Mouse (Mus musculus) ovary, postnatal 14 days (tissue): Measurements from ENCODE around the gene Rarb.

ENCODE experiments used
- DNase-seq: peaks from one replicate; pipeline ENCODE4 v3.0.0; 2022; ENCODE audit warnings: low spot score

Gene Rarb

GRCm38 (mm10) chr14:16589139-16589538, 229.8 kb downstream of the Rarb start:
- DNase-seq = no peak

- no peak for DNase-seq
Measured at GRCm38 (mm10) chr14:16578100-16578499, 240.9 kb downstream of the Rarb start.

GRCm38 (mm10) chr14:16577049-16577448, 241.9 kb downstream of the Rarb start:
- no peak for DNase-seq

- DNase-seq = peak; percentile 66
Measured at GRCm38 (mm10) chr14:16574925-16575721, 243.8 kb downstream of the Rarb start.

- DNase-seq = no peak
Measured at GRCm38 (mm10) chr14:16573475-16574171, 245.3 kb downstream of the Rarb start.

GRCm38 (mm10) chr14:16572755-16573340, 246.1 kb downstream of the Rarb start:
- no peak for DNase-seq

- no peak for DNase-seq
Measured at GRCm38 (mm10) chr14:16569506-16570001, 249.4 kb downstream of the Rarb start.

GRCm38 (mm10) chr14:16566920-16567319, 252.0 kb downstream of the Rarb start:
- DNase-seq = no peak

GRCm38 (mm10) chr14:16563912-16564311, 255.0 kb downstream of the Rarb start:
- no peak for DNase-seq

- DNase-seq = no peak
Measured at GRCm38 (mm10) chr14:16561496-16562170, 257.3 kb downstream of the Rarb start.

- DNase-seq = no peak
Measured at GRCm38 (mm10) chr14:16559294-16560217, 259.4 kb downstream of the Rarb start.

GRCm38 (mm10) chr14:16558033-16558432, 260.9 kb downstream of the Rarb start:
- DNase-seq = no peak

- DNase-seq = no peak
Measured at GRCm38 (mm10) chr14:16554643-16555459, 264.1 kb downstream of the Rarb start.

- DNase-seq = no peak
Measured at GRCm38 (mm10) chr14:16554319-16554642, 264.7 kb downstream of the Rarb start.

GRCm38 (mm10) chr14:16552293-16552692, 266.7 kb downstream of the Rarb start:
- DNase-seq = no peak

- no peak for DNase-seq
Measured at GRCm38 (mm10) chr14:16551843-16552242, 267.1 kb downstream of the Rarb start.

- no peak for DNase-seq
Measured at GRCm38 (mm10) chr14:16548200-16548576, 270.8 kb downstream of the Rarb start.

GRCm38 (mm10) chr14:16547492-16548199, 271.3 kb downstream of the Rarb start:
- no peak for DNase-seq

GRCm38 (mm10) chr14:16544995-16545394, 274.0 kb downstream of the Rarb start:
- no peak for DNase-seq

- DNase-seq = no peak
Measured at GRCm38 (mm10) chr14:16541641-16542040, 277.3 kb downstream of the Rarb start.
